Mouse (Mus musculus) myocyte (in vitro differentiated cells): Measurements from ENCODE around the gene Gm20509.

Experiments used
- CEBPB ChIP-seq: IDR thresholded peaks from 2 replicates; pipeline ENCODE4 v1.6.1; 2011; ENCODE audit warnings: mild to moderate bottlenecking, moderate library complexity; ENCODE audit not compliant: poor library complexity, insufficient read depth, severe bottlenecking
- MAX ChIP-seq: IDR thresholded peaks from one replicate; pipeline ENCODE4 v1.6.1; 2011; ENCODE audit warnings: low read depth, mild to moderate bottlenecking, control low read depth
- POLR2A ChIP-seq: IDR thresholded peaks from one replicate; pipeline ENCODE4 v1.6.1; 2011; ENCODE audit warnings: low read depth, mild to moderate bottlenecking, control low read depth, moderate library complexity; ENCODE audit not compliant: insufficient read length
- TCF12 ChIP-seq: IDR thresholded peaks from one replicate; pipeline ENCODE4 v1.6.1; 2011; ENCODE audit warnings: mild to moderate bottlenecking, control low read depth; ENCODE audit not compliant: poor library complexity, insufficient read depth, severe bottlenecking

- TF ChIP-seq MAX: no peak
- TF ChIP-seq POLR2A: no peak
- no peak for TF ChIP-seq TCF12
- no peak for TF ChIP-seq CEBPB
These were observed 7.7 kb upstream of the Gm20509 start for GRCm38 (mm10) chr9:73094580-73094979.
